Mouse (Mus musculus) brain, adult 2 months (tissue): Measurements from ENCODE around the gene Sap25.
"Not testable (repeated sequence)": the region's sequence is repeated elsewhere in the genome, so short reads cannot be mapped to it uniquely, and the experiment has no call there.

Source experiments
- DNase-seq: peaks from one replicate; pipeline ENCODE4 v3.0.0; 2011; ENCODE audit warnings: low read depth, low spot score

Sap25 gene

DNA sequence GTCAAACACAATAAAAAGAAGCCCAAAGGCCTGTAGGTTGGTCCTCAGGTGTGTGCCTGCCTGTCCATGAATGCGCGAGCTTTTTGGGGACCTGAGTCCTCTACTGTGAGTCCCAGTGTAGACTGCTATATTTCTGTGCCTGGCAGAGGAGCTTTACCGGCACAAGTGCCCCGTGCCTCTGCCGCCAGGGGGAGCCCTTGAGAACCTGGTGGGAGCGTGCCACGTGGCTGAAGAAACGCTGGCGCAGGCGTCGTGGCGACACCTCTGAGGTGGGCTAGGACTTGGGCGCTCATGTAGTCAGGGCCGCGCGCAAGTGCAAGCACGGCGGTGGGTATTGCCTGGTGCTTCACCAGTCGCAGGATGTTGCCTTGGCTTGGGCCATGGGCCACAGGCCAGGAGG is at the start of gene Sap25:
Sap25 (plus strand) TSS at position 281 of the 400 bp plus-strand sequence.
- no peak for DNase-seq

DNA sequence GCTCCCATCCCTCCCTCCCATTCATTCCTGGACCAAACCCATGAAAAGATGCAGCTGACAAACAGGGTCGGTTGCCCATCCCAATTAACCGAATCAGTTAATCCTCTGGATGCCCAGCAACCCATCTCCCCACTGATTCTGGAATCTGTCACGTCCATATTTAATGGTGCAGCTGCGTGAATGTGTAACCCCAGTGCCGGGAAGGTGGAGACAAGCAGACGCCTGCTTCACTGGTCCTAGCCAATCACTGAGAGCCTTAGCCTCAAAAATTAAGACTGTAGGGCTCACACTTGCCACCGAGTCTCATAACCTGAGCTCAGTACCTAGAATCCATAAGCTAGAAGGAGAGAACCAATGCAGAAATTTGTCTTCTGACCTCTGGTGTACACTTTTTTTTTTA is 45.2 kb upstream of the Sap25 start:
- DNase-seq: no peak

DNA sequence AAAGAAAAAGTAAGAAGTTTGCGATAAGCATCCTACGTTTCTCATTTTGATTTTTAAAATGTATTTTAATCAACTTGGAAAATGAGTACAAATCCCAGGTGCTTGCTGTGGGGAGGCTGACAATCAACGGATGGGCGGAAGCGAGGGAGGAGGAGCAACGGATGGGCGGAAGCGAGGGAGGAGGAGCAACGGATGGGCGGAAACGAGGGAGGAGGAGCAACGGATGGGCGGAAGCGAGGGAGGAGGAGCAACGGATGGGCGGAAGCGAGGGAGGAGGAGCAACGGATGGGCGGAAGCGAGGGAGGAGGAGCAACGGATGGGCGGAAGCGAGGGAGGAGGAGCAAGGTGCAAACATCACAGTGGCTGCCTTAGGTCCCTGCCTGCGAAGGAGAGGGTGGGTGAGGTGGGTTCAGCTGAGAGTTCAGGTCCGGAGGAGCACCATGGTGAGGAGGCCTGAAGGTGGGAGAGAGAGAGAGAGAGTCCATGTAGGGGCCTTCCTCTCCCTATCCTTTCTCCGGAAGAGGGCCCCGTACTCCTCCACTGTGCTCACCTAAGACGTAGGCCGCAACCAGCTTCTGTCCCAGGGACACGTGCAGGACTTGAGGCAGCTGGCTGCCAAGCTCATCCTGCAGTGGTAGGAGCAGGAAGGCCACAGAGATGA is 44.4 kb upstream of the Sap25 start:
- peak; percentile 41 for DNase-seq

DNA sequence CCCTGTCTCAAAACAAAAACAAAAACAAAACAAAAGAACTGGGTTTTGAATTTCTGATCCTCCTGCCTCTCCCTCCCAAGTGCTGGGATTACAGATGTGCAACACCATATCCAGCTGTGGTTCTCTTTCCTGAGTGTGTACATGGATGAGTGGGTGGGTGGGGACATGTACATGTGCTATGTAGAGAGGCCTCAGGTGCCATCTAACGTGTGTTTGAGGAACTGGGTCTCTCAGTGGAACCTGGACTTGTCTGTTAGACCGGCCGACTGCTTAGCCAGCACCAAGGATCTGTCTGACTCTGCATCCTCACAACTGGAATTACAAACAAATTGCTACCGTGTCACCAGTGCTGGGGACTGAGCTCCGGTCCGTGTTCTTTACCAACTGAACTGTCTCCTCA is 43.5 kb upstream of the Sap25 start:
- no peak for DNase-seq

DNA sequence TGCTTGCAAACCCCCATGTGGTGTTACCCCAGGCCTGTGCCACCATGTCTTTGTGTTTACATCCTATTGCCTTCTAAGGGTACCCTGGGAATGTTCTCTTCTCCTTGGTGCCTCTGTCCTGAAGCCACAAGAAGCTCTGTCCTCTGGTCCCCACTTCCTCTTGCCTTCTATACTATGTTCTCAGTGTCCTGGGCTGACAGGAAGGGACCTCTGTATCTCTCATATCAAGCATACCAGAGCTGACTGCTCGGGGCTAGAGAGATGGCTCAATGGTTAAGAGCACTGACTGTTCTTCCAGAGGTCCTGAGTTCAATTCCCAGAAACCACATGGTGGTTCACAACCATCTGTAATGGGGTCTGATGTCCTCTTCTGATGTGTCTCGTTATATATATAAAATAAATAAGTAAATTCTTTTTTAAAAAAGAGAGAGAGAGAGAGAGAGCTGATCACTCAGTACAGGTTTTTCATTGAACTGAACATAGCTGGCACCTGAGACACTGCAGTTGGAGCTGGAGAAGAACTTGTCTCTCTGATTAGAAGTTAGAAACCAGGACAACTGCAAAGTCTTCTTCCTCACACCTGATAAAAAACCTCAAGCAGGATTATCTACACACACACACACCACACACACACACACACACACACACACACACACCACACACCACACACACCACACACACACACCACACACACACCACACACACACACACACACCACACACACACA is 42.9 kb upstream of the Sap25 start:
- no peak for DNase-seq

DNA sequence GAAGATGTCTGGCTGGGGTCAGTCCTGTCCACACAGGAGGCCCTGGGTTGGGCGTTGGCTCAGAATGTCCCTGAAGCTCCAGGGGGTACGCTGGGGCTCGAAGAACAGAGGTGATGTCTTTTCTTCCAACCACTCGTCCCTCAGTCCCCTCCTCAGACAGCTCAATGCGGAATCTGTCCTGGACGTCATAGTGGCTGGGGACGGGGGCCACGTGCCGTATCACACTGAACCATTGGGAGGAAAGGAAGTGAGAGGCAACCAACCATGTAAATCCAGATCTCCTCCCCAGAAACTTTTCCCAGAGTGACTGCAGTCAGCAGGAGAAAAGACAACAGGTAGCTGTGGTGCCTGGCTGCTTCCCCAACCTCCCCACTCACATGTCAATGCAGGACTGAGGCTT is 41.5 kb upstream of the Sap25 start:
- DNase-seq: peak; percentile 37

DNA sequence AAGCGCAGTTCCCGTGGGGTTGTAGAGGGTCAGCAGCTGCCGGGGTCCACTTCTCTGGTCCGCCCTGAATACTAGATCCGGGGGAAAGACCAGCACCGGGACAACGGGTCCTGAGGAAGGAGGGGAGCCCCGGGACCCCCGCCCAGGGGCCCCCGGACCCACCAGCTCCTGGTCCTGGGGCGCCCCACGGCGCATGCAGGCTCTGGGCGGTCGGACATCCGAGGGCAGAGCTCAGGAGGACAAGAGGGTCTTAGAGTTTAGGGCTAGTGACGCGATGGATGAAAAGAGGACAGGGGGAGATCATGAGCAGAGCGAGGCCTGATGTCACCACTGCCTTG is 40.9 kb upstream of the Sap25 start:
- DNase-seq: no peak

DNA sequence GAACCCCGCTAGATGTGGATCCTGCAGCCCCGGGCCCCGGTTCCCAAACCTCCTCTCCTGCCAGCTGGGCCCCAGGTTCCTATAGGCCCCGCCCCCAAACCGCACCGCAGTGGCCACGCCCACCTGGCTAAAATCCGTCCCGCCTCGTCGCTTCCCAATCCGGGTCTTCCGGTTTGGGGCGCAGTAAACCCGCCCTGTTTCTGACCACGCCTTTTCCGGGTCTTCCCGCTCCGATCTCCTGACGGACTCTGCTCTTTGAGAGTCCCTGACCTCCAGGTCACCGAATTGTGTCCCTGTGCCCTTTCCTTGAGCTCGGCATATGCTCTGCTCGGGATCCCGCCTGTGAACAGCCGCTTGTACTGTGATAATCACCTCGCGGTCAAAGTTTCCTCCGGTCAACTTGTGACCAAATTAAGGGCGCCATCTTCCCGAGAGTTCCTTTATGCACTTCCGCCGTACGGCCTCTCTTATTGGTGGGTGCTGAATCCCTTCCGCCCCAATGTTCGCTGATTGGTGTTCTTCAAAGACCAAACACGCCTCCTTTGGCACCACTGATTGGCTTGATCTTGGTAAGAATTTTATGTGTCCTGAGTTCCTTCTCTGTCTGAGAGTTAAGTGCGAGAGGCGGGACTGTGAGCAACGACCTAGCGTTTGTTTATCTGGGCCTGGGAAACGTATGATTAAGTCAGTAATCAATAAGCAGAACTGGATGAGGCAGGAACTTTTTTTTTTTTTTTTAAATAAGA is 40.3 kb upstream of the Sap25 start, which contains the start of gene Mospd3:
Mospd3 (minus strand) TSS at position 440 of the 746 bp plus-strand sequence.
- peak; percentile 100 for DNase-seq

DNA sequence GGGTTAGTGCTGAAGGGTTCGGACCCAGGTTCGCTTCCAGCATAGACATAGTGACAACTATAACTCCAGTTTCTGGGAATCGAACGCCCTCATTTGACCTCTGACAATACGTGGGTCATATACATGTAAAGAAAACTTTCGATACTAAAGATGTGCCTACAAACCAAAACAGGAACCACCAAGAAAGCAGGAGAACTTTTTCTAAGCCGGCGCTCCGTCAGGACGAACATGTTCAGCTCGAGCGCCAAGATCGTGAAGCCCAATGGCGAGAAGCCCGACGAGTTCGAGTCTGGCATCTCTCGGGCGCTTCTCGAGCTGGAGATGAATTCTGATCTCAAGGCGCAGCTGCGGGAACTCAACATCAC is 39.8 kb upstream of the Sap25 start:
- DNase-seq: no peak

DNA sequence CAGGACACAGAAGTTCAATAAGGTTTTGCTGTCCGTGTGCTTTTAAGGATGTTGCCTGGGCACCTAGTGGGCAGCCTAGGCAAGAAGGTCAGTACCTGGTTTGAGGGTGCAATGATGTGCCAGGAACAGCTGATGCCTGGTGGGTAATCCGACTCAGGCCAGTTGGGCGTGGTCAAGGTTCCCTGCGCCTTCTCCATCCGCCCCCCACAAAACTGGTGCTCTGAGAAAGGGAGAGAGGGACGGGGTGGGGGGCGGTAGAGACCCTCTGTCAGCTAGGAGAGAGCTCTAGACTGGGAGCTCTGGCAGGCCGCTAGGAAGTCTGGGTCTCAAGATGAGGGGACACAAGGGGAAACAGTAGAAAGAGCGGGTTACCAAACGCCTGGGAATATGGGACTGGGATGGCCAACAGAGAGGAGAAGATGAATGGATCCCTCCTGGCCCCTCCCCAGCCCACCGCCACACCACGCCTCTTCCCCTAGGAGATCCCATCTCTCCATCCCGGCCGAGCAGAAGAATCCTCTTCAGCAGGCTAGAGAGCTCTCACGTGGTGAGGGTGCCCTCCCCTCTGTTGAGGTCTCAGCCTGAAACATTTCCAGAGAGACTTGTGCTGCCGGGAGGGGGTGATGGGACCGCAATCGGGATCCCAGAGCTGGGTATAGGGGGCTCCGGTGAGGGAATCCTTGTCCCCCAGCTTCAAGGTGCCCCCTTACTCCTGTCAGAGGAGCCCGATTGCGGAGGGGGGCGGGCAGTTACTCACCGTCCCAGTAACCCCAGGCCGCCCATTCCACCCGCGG is 33.1 kb upstream of the Sap25 start:
- no peak for DNase-seq

DNA sequence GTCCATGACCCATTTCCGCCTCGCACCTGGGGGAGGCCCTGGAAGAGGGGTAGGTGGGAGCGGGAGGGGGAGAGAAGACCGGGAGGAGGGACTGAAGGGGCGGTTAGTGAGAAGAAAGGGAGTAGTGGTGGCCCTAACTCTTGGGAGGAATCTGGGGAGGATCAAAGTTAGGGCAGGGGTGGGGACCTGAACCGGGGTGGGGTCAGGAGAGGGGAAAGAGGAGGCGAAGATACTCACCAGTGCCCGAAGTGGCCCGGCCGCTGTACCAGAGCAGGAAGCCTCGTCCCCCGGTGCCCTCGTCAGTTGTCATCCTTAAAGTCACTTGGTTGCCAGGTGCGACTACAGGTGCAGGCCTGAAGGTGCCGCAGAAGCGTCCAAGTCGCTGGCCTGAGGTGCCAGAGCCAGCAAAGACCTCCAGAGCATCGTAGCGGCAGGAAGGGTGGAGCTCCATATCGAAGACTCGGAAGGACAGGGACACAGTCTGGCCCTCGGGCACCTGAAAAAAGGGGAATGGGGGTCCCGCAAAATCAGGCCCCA is 32.4 kb upstream of the Sap25 start:
- DNase-seq: no peak

DNA sequence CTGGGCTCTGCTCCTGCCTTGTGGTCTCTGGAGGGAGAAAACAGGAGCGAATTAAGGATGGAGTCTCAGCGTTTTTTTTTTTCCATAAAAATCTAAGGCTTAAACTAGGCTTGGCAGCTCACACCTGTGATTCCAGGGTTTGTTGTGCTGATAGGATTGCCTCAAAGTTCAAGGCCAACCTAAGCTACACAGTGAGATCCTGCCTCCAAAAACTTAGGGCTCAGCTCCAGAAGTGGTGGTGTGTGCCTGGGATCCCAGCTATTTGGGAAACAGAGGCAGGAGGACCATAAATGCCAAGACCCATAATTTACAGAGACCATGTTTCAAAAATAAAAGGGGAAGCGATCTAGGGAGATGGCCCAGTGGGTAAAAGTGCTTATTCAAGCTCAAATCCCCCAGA is 31.8 kb upstream of the Sap25 start:
- DNase-seq: no peak

DNA sequence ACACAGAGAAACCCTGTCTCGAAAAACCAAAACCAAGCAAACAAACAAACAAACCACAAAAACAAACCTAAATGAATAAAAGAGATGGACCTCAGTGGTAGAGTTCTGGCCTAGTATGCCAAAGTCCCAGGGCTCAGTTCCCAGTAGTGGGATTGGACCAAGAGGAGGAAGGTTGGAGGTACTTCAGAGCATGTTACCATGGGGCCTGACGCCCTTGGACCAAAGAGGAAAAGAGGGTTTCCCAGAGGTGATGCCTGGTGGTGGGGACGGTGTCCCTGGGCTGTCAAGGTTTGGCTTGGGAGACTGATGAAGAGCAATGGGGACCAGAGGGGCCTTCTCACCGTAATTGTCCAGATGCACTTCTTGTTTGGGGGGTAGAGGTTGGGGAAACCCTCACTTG is 31.1 kb upstream of the Sap25 start:
- DNase-seq: no peak

DNA sequence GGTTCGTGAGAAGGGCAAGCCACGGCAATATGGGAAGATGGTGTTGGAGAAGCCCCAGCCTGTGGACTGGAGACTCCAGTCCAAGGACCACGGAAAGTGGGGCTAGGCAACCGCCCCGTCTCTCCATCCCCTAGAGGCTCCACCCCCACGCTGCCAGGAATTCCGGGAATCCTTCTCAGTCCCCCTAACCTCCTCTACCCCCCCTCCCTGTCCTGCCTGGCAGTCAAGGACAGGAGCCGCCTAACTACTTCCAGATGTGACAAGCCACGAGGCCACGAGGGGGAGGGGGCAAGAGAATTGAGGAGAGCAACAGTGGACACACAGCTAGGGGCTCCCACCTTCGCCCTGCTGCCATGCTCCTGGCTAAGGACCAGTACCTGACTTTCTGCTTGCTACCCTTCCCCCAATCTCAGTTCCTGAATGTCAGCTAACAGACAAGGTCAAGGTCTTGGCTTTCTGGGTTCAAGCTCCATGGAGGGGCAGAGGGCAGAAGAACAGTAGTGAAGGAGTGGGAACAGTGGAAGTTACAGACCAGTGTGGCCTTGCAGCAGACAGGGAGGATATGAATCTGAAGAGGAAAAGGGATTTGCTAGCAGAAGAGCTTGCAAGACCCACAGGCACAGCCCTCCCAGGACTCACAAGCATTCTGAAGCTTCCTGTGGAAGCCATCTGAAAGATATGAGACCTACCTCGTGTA is 30.4 kb upstream of the Sap25 start:
- no peak for DNase-seq

DNA sequence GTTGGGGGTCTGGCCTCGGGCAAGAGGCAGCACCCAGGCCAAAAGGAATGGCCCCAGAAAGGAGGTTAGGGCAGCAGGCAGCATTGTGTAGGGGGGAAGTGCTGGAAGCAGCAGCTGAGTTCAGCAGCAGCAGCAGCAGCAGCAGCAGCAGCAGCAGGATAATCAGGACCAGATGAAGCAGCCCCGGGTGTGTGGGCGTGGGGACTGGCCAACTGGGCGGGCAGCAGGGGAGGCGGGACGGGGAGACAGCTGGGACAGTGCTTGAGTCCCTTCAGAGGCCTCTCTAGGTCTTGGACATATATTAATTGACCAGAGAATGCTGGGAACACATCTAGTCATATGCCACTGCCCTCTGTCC is 29.9 kb upstream of the Sap25 start:
- no peak for DNase-seq

DNA sequence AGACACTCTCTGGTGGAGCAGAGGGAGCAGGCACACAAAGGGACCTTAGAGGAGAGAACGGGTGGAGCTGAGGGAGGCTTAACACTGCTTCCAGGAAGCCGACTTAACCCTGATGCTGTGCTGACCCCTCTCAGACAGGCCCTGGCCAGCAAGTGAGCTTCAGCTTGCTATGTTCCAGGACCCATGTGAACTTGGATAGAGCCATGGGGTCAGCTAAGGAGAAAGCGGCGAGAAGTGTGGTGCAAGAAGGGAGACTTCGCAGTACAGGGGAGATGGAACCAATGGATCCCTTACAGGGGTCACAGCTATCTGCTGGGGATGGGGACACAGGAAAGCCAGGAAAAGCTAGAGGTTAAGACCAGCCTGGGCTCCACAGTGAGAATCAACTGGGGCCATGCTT is 28.1 kb upstream of the Sap25 start:
- DNase-seq: no peak

DNA sequence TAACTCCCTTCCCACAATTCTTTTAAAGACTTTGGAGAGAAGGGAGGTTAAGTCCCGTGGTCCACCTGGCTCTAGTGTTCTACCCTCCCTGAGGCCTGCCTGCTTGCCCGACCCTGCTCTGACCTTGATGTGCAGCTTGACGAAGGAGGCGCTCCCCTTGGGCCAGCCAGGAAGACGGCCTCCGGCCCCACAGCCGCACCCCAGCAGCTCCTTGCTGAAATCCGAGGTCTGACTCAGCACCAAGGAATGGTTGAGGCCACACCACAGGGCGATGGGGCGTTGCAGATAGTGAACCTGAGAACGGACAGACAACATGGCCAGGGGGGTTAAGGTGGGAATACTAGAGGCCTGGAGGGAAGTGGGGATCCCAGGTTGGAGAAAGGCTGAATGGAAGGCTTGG is 27.6 kb upstream of the Sap25 start, which contains the start of gene Pcolce:
Pcolce (minus strand) TSS at position 235 of the 400 bp plus-strand sequence.
- no peak for DNase-seq

DNA sequence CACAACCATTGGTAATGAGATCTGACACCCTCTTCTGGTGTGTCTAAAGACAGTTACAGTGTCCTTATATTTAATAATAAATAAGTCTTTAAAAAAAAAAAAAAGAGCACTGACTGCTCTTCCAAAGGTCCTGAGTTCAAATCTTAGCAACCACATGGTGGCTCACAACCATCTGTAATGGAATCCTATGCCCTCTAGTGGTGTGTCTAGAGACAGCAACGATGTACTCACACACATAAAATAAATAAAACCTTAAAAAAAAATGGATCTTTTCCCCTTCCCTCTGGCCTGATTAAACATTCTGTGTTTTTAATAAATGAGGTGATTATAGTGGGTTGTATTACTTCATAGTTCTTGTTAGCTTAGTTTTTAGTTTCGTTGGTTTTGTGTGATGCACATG is 26.2 kb upstream of the Sap25 start:
- not testable (repeated sequence) for DNase-seq

DNA sequence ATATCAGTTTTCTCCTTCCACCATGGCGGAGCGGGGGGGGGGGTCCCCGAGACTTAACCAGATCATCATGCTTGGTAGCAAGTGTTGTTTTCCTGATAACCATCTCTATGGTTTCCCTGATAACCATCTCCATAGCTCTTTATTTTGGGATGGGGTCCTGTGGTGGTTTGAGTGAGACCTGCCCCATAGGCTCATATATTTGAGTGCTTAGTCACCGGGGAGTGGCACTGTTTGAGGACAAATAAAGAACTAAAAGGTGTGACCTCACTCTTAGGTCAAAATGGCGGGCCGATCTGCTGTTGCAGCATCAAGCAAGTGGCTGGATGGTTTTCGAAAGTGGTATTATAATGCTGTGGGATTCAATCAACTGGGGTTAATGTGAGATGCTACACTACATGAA is 25.8 kb upstream of the Sap25 start:
- DNase-seq: no peak

DNA sequence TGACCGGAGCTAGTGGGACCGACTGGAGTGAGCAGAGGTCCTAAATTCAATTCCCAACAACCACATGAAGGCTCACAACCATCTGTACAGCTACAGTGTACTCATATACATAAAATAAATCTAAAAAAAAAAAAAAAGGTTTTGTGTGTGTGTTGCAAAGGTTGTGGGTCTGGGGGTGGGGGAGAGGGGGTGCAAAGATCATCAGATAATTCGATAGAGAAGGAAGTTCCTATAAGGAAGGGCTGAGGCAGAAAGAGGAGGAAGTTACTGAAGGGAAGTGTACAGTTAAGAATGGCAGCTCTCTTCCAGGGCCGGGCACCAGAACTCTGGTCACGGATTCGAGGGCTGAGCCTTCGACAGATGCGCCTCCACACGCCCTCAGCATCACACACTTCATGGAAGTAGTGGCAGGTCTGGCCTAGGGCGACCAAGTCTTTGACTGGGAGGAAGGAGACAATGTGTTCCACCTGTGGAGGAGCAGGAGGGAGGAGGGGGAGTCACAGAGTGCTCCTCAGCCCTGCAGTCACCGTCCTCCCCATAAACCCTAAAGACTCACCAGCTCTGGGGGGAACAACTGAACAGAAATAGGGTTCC is 17.1 kb upstream of the Sap25 start:
- DNase-seq: no peak

DNA sequence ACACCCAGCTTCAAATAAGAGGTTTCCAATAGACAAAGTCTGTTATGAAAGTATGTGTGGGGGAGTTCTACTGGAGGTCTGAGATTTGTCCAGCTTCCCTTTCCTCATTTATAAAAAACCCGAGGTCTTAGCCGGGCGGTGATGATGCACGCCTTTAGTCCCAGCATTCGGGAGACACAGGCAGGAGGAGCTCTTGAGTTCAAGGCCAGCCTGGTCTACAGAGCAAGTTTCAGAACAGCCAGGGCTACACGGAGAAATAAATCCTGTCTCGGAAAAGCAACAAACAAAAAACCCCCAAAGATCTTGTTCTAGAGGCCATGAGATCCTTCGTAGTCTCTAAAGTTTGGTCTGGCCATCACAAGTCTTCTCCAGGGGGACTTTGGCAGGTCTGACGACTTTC is 13.1 kb upstream of the Sap25 start:
- peak; percentile 42 for DNase-seq
